Mouse (Mus musculus): ENCODE data around the gene Ccdc149.

GRCm38 (mm10) chr5:52495671-52496070 lies 24.4 kb upstream of the Ccdc149 start:
- TF ChIP-seq TAL1 (conservative IDR thresholded peaks at IDR 0.05; ENCODE audit: low read depth, low read length) (no peak), CTCF (IDR thresholded peaks at IDR 0.05; ENCODE audit: low read depth, low read length) (no peak), GATA1 (IDR thresholded peaks at IDR 0.05; ENCODE audit: borderline replicate concordance, low read length) (no peak), POLR2AphosphoS5 (IDR thresholded peaks at IDR 0.05; ENCODE audit: insufficient replicate concordance, low read depth, low read length) (no peak), GATA2 (IDR thresholded peaks at IDR 0.05; ENCODE audit: borderline replicate concordance, low read depth, low read length) (no peak)

Measured in G1E (cell line).